Mouse (Mus musculus): ENCODE data around the gene Fam198b.

DNA sequence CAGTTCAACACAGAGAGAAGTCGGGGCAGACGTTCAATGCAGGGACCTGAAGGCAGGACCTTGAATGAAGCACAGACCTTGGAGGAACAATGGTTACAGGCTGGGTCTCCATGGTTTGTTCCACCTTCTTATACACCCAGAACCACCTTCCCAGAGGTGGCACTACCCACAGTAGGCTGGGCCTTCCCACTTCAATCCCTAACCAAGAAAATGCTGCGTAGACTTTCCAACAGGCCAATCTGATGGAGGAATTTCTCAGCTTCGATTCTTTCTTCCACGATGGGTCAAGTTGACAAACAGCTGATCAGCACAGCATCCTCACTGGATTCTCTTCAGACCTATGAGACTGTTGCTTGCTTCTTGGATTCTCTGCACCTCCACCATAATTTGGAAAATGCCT lies 8.9 kb upstream of the Fam198b start:
- no peak for TF ChIP-seq CTCF (conservative IDR thresholded peaks at IDR 0.05; ENCODE audit: insufficient read depth, insufficient read length, low read depth, low read length)
- TF ChIP-seq POLR2A (IDR thresholded peaks at IDR 0.05; ENCODE audit: low read depth, low read length), result no peak

Data from kidney, adult 2 months (tissue).